Mouse (Mus musculus): ENCODE measurements at regions not wholly inside any gene's neighbourhood (a gene's known extent, or its start where the extent isn't known, plus 50 kb on each side); places are given as distances from the start of the nearest gene placed in this dataset.

- peak overlapping the region; percentile 60 for H3K27ac ChIP-seq (ENCODE audit: low read depth)
- no peaks in the 10 kb centered on the region for H3K9me3 ChIP-seq (replicated peaks; ENCODE audit: control insufficient read depth, low read length)
- ATAC-seq (ENCODE audit: insufficient read depth, low read depth) (peak; percentile 92), DNase-seq (ENCODE audit: low spot score) (peak; percentile 86)
- no peaks in the 10 kb centered on the region for H3K36me3 ChIP-seq (replicated peaks; ENCODE audit: control insufficient read depth, insufficient read depth, low read length)
- H3K4me3 ChIP-seq (ENCODE audit: low read depth, low read length), result no peak overlapping the region
- H3K4me1 ChIP-seq (ENCODE audit: control insufficient read depth, insufficient read depth), result peaks cover 18% of the 10 kb centered on the region
- H3K9ac ChIP-seq (replicated peaks; ENCODE audit: low read depth, low read length), result no peak overlapping the region
- no peaks in the 10 kb centered on the region for H3K27me3 ChIP-seq (ENCODE audit: control insufficient read depth, insufficient read depth, low read length)
- H3K4me2 ChIP-seq (ENCODE audit: low read depth, low read length), result no peak overlapping the region
- peak; percentile 59; the same call in 1 of the 2 replicates for TF ChIP-seq EP300 (IDR thresholded peaks at IDR 0.05; ENCODE audit: low read depth)
- no peak for TF ChIP-seq CTCF (IDR thresholded peaks at IDR 0.05; ENCODE audit: low read depth)
- 52% methylated on average over 5 of the region's 5 CpGs for WGBS
These were observed 227.4 kb upstream of the Jarid2 start for GRCm38 (mm10) chr13:44501777-44502321.

- Histone ChIP-seq H3K9ac (replicated peaks; ENCODE audit: low read depth, low read length) (no peak overlapping the region), H3K4me3 (ENCODE audit: low read depth, low read length) (no peak overlapping the region), H3K27me3 (ENCODE audit: control insufficient read depth, insufficient read depth, low read length) (no peaks in the 10 kb centered on the region), H3K4me2 (ENCODE audit: low read depth, low read length) (no peak overlapping the region), H3K36me3 (replicated peaks; ENCODE audit: control insufficient read depth, insufficient read depth, low read length) (no peaks in the 10 kb centered on the region), H3K4me1 (ENCODE audit: control insufficient read depth, insufficient read depth) (peaks cover 18% of the 10 kb centered on the region), H3K27ac (ENCODE audit: low read depth) (peak overlapping the region; percentile 26), H3K9me3 (replicated peaks; ENCODE audit: control insufficient read depth, low read length) (no peaks in the 10 kb centered on the region)
- no peak for TF ChIP-seq CTCF (IDR thresholded peaks at IDR 0.05; ENCODE audit: low read depth)
- TF ChIP-seq EP300 (IDR thresholded peaks at IDR 0.05; ENCODE audit: low read depth), result no peak
- ATAC-seq (ENCODE audit: insufficient read depth, low read depth) (no peak), DNase-seq (ENCODE audit: low spot score) (no peak)
- 50% methylated on average over 10 of the region's 10 CpGs for WGBS
These were observed 226.5 kb upstream of the Jarid2 start for GRCm38 (mm10) chr13:44502612-44503256.

GRCm38 (mm10) chr13:44503257-44503950 lies 225.9 kb upstream of the Jarid2 start:
- 0 out of 2 replicates have a peak overlapping the region, but pooled peaks have one; percentile 26 for H3K27ac ChIP-seq (ENCODE audit: low read depth)
- no peaks in the 10 kb centered on the region for H3K9me3 ChIP-seq (replicated peaks; ENCODE audit: control insufficient read depth, low read length)
- ATAC-seq (ENCODE audit: insufficient read depth, low read depth) (no peak), DNase-seq (ENCODE audit: low spot score) (no peak)
- no peak overlapping the region for H3K9ac ChIP-seq (replicated peaks; ENCODE audit: low read depth, low read length)
- H3K4me2 ChIP-seq (ENCODE audit: low read depth, low read length), result no peak overlapping the region
- TF ChIP-seq CTCF (IDR thresholded peaks at IDR 0.05; ENCODE audit: low read depth) (no peak), EP300 (IDR thresholded peaks at IDR 0.05; ENCODE audit: low read depth) (no peak)
- 84% methylated on average over 15 of the region's 15 CpGs for WGBS
- H3K4me1 ChIP-seq (ENCODE audit: control insufficient read depth, insufficient read depth), result peaks cover 18% of the 10 kb centered on the region
- H3K27me3 ChIP-seq (ENCODE audit: control insufficient read depth, insufficient read depth, low read length), result no peaks in the 10 kb centered on the region
- H3K36me3 ChIP-seq (replicated peaks; ENCODE audit: control insufficient read depth, insufficient read depth, low read length), result no peaks in the 10 kb centered on the region
- H3K4me3 ChIP-seq (ENCODE audit: low read depth, low read length), result no peak overlapping the region

DNA sequence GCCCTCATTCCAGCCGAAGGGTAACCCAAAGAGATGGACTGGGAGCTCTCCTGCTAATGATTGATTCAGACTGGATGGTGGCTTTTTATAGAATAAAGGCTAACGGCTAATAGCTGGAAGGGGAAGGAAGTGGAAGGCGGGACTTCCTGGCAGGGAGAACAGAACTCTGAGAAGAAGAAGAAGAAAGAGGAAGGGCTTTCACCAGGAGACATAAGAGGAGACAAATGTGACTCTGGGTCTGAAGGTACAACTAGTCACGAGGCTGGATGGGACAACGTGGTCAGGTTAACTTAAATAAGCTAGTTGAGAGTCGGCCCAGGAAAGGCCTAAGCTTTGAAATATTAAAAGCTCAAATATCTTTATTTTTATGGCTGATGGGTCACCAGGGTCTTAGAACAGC lies 224.8 kb upstream of the Jarid2 start:
- 80% methylated on average over 6 of the region's 6 CpGs for WGBS
- ATAC-seq (ENCODE audit: insufficient read depth, low read depth) (no peak), DNase-seq (ENCODE audit: low spot score) (no peak)
- TF ChIP-seq CTCF (IDR thresholded peaks at IDR 0.05; ENCODE audit: low read depth), result no peak
- no peak for TF ChIP-seq EP300 (IDR thresholded peaks at IDR 0.05; ENCODE audit: low read depth)
- Histone ChIP-seq H3K9ac (replicated peaks; ENCODE audit: low read depth, low read length) (no peak overlapping the region), H3K27ac (ENCODE audit: low read depth) (no peak overlapping the region), H3K4me3 (ENCODE audit: low read depth, low read length) (no peak overlapping the region), H3K4me2 (ENCODE audit: low read depth, low read length) (no peak overlapping the region), H3K36me3 (replicated peaks; ENCODE audit: control insufficient read depth, insufficient read depth, low read length) (no peaks in the 10 kb centered on the region), H3K4me1 (ENCODE audit: control insufficient read depth, insufficient read depth) (peaks cover 18% of the 10 kb centered on the region), H3K9me3 (replicated peaks; ENCODE audit: control insufficient read depth, low read length) (no peaks in the 10 kb centered on the region), H3K27me3 (ENCODE audit: control insufficient read depth, insufficient read depth, low read length) (no peaks in the 10 kb centered on the region)

GRCm38 (mm10) chr13:44506975-44507374 lies 222.3 kb upstream of the Jarid2 start:
- no peak for TF ChIP-seq CTCF (IDR thresholded peaks at IDR 0.05; ENCODE audit: low read depth)
- TF ChIP-seq EP300 (IDR thresholded peaks at IDR 0.05; ENCODE audit: low read depth), result no peak
- 63% methylated on average over 5 of the region's 5 CpGs for WGBS

More at GRCm38 (mm10) chr13:44506975-44507374, 222.3 kb upstream of the Jarid2 start:
- no peak for DNase-seq (ENCODE audit: low spot score)
- ATAC-seq (ENCODE audit: insufficient read depth, low read depth), result no peak
- H3K4me3 ChIP-seq (ENCODE audit: low read depth, low read length), result no peak overlapping the region
- no peak overlapping the region for H3K27ac ChIP-seq (ENCODE audit: low read depth)
- no peak overlapping the region for H3K9ac ChIP-seq (replicated peaks; ENCODE audit: low read depth, low read length)
- no peaks in the 10 kb centered on the region for H3K9me3 ChIP-seq (replicated peaks; ENCODE audit: control insufficient read depth, low read length)
- no peaks in the 10 kb centered on the region for H3K27me3 ChIP-seq (ENCODE audit: control insufficient read depth, insufficient read depth, low read length)
- no peak overlapping the region for H3K4me2 ChIP-seq (ENCODE audit: low read depth, low read length)
- no peaks in the 10 kb centered on the region for H3K36me3 ChIP-seq (replicated peaks; ENCODE audit: control insufficient read depth, insufficient read depth, low read length)
- peaks cover 13% of the 10 kb centered on the region for H3K4me1 ChIP-seq (ENCODE audit: control insufficient read depth, insufficient read depth)

Measured in heart, postnatal 0 days (tissue).